Mouse (Mus musculus) kidney, postnatal 25 days (tissue): Measurements from ENCODE around the gene Slc8a1.

ENCODE experiments used
- DNase-seq, 2 experiments: peaks; one replicate each; pipeline ENCODE4 v3.0.0; 2021; ENCODE audit warnings: mixed read lengths in 2 of 2

Gene Slc8a1

DNA sequence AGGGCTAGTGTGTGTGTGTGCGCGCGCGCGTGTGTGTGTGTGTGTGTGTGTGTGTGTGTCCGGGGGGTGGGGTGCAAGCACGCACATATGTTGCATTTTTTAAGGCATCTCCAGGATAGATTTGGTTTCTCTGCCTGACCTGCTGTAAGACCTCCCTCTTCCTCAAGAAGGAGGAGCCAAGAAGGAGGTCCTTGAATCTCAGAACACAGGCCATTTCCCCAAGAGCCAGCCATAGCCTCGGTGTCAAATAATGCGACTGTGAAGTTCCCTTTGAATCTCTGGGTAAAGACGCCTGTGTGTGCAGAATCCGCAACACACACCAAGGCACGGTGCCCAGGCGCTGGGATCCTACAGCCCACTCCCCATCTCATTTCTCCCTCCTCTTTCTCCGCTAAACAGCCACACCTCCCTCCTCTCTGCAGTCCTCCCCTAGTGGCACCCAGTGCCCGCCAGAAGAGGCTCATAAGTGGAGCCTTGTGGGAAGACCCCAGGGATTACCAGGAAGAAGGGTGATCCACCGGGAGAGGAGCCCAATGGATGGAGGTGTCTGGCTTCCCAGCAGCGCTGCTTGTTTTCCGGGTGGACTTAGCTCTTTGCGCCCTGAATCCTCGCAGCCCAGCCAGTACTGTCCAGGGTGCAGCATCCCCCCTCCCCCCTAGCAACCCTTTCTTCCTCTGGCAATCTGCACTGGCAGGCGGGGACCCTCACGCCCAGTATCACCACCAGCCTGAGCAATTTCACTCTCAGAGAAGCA lies 68.9 kb downstream of the Slc8a1 start:
- peak; percentile 15 to 40 for DNase-seq

DNA sequence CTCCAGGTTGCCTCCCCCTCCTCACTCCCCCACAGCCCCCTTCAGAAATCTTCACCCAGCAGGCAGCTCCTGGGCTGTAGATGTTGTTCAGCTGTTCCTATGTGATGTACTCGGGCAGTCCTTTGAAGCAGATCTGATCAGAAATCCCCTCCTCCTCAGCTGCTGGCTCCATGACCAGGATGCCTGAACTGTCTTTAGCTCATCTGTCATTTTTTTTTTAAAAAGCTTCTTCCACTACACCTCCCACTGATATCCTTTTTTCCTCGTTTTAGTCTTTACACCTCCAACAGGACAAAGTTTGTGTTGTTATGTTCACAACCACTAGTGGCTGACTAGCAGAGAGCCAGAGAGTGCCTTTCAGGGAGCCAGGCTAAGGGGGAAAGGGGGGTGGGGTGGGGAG lies 69.7 kb downstream of the Slc8a1 start:
- no peak for DNase-seq

DNA sequence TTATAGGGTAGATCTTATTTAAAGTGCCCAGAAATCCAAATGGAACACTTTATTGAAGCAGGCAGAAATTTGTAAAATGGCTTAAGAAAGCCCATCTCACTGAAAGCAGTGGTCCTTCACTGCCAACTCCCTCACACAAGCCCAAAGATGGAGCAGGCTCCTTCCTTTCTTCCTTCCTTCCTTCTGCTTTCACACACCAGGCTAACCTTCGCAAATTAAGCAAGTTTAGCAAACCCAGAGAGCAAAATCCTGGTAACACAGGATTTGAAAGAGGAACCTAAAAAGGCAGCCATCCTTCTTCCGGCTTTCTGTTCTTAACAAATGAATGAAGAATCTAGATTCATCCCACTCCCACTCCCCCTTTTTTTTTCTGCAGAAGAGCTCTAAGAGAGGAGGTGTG lies 70.2 kb downstream of the Slc8a1 start:
- no peak for DNase-seq

DNA sequence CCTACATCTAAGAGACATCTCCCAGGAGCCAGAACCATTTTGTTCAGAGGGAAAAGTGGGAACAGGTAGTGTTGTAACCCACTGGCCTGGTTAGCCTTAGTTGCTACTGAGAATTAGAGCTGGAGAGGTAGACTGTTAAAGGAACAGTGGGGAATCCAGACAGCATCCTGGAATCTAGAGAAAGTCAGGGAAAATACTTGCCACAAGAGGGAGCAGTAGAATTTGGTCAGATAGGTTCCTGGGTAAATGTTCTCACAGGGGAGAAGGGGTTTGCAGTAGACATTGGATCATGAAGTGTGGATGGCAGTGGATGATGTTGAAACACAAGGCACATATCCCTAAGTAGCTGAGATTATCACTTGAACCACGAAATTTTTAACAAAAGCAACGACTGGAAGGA lies 71.6 kb downstream of the Slc8a1 start:
- peak in 1 of 2 experiments; percentile 14 for DNase-seq

DNA sequence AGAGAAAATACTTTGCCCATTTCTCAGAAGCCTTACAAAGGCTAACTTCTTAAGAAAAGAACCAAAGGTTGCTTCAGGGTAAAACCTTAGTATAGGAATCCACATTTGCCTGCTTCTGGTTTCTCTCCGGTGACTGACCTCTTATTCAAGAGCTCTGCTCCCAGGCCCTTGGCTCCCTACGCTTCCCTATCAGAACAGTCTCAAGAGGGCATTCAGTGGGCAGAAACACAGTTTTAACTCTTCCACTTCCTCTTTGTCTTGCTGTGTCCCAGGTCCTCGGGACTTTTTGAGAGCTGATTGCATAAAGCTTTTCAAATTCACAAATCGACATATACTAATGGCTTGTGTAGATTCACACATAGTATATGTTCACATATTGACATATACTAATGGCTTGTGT lies 73.3 kb downstream of the Slc8a1 start:
- no peak for DNase-seq

DNA sequence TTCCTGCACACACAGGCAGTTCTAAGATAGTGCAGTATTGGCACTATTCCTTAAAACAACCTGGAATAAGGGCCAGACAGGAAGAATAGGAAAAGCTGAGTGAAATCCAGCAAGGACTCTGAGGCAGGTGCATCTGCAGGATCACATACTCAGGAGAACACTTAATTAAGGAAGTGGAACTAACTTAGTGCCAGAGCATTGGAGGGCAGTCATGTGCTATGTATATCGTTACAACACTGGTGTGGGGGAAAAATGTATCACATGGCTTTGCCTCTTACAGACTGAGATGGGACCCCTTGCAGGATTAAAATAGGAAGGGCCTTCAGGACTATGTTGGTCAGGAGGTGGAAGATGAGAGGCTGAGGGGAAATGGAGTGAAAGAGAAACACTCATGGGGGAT lies 80.3 kb downstream of the Slc8a1 start:
- DNase-seq, result no peak

DNA sequence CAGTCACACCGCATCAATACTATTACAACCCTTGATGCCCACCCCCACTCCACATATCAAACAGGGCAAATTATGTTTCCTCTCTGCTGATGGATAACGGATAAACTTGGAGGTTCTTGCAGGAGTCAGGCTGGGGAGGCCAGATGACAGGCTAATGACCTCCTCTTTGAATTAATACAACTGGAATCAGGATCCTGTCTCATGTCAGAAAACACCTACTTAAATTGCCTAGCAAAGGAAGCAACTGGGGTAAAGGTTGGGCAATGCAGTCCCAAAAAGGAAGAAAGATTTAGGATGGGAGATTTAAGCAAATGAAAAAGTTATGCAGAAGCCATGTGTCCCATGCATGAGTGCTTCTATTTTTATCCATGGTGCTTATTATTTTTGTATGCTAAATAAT lies 83.6 kb downstream of the Slc8a1 start:
- no peak for DNase-seq

DNA sequence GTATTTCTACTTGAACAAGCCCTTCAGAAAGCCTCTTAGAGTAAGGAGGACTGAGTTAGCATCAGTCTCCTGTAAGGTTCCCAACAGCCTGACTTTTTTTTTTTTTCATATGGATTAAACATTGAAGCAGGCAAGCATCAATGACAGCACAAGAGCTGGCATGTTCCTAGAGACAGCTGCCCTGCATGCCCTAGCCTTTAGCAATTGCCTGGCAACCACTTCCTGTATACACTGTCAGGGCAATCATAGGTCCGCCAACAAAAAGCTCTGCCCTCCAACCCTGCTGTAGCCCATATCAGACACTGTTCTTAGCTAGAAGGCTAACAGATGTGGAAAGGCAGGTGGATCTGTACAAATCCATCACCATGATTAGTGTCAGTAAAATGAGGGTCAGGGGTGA lies 85.2 kb downstream of the Slc8a1 start:
- no peak for DNase-seq

DNA sequence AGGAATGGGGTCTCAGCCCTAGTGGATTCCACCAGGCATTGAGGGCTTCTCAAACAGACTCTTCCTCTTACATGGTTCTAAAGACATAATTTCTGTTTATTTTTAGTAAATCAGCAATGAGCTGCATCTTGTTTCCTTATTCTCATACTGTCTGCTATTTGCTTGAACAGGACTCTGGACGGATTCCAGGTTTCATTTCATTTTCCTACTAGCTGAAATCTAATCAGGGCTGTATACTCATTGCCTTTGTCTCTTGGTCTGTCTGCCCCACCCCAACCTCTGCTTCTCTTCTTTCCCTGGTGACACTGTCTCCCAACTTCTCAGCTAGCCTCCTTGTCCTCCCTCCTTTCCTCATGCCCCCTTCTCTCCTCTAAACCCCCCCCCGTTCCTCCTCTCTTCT lies 101.4 kb downstream of the Slc8a1 start:
- no peak for DNase-seq

DNA sequence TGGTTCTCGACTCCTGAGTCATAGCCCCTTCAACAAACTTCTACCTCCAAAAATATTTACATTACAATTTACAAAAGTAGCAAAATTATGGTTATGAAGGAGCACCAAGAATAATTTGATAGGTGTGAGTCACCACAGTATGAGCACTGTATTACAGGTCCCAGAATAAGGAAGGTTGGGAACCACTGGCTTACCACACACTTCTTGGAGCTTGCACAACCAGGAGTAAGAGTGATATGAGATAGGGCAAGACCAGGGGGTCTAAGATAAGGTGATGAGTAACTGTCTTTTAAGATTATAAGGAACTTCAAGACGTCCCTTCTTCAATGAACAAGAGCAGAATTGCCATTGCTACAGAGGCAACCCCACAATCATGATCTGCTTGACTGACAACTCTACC lies 107.7 kb downstream of the Slc8a1 start:
- no peak for DNase-seq

DNA sequence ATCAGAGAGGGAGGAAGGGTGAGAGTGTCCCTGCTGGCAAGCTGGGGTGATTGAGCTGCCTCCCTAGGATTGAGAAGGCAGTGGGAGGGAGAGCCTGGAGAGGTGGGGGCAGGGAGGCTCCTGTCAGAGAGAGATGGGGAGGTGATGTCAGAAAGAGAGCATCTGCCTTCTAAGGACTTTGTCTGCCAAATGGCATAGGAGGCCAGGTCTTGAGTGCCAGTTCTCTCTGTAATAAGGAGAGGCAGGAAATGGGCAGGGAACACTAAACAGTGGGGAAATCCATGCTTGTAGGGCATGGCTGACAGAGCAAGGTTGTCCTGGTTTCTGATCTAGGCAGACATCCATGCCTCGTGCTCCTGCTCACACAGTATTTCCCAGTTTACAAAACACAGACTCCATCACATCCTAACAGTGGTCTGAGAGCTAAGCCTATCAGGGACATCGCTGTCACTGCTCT lies 117.0 kb downstream of the Slc8a1 start:
- no peak for DNase-seq

DNA sequence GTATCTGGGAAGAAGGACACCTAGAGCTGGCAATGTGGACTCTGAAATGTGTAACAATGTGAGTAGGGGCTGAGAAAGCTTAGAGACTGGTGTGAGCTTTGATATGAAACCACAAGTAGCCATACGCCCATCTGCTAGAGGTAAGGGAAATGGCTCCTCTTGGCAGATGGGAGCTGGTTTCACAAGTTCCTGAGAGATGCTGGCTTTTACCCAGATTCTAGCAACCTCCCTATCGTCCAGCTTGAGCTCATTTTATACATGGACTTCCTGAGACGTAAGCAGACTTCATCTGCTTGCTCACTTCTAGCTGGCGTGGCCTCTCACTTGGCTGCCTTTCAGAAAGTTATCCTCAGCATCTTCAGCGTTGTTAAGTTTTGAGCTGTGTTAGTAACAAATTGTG lies 119.7 kb downstream of the Slc8a1 start:
- DNase-seq, result no peak

DNA sequence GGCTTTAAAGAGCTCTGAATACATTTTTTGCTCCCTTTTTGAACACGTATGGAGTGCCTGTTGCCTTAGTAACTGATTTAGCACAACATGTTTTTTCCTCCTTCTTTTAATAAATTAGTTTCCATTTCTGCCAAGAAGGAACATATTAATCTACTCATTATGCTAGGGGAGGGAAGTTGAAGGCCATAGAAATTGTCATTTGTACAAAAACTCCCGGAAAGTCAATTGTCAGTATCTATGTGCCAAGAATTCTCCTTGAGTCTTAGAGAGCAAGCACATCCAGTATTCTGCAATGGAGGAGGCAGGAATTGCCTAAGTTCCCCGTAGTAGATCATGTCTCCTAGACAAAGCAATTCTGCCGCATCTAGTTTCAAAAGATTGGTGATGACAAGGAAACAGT lies 121.9 kb downstream of the Slc8a1 start:
- no peak for DNase-seq

DNA sequence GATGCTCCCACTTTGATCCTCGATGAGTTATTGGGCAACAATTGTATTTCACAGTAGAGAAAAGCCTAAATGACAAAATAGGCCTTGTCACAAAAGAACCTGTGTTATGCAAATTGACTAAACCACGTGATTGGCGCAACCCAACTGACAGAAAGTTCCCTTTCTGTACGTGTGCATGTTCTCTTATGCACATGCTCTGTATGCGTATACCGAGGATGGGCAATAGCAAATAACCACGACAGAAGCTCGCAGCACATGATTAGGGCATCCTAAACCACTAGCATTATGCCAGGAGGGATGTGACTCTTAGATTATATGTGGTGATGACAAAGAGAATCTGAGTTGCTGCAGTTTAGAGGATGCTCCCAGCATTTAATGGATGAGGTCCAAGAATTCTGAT lies 122.8 kb downstream of the Slc8a1 start:
- DNase-seq, result no peak

DNA sequence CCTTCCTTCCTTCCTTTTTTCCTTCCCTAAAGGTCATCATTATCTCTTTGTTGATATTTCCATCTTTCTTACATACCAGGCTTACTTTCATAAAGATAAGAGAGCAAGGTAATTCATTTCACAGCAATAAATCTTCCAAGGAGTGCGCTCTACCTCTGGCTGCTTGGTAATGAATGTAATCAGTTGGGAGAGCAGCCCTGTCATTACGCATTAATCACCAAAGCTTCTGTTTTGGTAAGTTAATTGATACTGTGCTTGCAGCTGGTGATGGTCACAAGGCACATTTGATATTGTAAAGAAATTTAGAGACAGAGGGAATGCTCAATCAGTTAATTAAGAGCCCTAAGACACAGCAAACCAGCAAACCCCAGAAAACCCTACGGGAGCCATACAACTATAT lies 130.7 kb downstream of the Slc8a1 start:
- no peak for DNase-seq

DNA sequence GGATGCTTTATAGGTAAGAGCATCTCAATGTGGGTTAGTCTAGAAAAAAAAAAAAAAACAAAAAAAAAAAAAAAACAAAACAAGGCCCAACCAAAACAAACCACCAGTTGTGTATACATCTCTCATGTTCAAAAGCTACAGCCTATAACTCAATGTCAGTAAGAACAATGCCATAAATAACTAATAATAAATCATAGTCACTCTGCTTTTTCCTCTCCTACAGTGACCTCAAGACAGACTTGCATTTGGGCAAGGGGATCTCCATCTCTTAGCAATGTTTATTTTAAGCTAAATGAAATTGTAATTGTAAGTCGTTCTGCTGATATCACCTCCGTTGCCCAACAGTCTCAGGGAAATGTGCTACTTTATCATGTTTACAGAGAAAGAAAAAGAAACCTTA lies 132.1 kb downstream of the Slc8a1 start:
- DNase-seq, result no peak

DNA sequence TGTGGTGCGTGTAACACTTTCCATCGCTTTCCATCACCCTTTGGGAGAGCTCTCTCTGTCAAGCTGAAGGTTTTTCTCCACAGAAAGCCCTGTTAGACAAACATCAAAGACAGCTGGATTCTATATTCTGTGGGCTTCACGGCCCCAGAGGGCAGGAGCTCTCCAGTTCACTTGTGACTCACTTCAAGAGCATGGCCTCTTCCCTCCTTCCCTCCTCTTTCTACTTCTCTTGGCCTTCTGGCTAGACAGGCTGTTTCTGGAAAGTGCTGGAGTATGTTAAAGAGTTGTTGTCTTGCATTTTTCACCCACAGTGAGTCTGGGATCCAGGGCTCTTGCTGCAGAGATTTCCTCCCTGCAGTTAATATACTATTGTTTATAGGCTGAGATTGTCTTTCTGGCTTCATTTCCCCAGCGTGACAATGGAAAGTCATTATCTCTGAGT lies 132.9 kb downstream of the Slc8a1 start:
- no peak for DNase-seq

DNA sequence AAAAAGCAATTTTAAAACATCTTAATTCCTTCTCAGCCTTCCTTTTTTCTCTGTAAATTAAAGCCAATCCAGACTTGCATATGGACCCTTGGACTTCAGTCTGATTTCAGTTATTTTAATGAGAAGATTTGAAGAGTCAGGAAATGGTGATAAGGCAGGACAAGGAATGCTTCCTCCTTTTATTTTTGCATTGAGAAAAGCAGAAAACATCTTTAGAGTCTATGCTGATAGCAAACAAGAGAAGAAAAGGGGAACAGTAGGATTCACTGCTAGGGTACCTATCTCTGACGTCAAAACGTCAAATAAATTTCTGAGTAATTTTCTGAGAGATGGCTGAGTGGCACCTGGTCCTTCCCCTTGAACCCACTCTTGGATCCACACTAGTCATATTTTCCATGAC lies 139.1 kb downstream of the Slc8a1 start:
- no peak for DNase-seq

DNA sequence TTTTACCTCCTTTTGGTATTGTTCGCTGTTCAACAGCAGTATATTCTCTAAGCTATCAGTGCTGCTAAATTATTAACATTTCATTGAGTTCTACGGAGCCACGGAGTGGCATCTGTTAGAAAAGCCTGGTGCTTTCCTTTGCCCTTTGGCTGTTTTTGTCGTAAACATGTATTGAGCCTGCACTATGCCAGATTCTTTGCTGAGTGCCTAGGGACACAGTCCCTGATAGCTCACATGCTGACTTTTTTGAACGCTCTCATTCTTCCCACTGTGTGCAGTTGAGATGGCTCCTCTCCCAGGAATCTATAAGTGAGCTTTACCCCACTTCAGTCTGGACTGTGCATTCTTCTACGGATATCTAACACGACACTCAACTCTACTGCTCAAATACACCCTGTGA lies 148.4 kb downstream of the Slc8a1 start:
- DNase-seq, result no peak

DNA sequence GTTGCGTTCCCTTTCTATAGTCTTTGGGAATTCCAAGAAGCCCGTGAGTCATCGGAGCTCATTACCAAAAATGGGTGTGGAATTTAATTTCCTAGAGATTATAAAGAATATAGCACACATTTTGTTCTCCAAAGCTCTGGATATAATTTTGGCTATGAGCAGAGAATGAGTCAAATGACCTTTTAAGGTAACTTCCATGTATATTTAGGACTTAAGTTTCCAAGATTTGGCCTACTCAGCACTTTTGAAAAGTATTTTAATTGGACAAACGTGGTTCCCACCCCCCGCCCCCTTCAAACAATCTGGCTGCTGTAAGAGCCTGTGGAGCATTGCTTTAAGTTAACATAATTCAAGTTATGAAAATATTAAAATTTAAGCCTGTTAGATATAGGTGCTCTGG lies 151.4 kb downstream of the Slc8a1 start:
- no peak for DNase-seq

DNA sequence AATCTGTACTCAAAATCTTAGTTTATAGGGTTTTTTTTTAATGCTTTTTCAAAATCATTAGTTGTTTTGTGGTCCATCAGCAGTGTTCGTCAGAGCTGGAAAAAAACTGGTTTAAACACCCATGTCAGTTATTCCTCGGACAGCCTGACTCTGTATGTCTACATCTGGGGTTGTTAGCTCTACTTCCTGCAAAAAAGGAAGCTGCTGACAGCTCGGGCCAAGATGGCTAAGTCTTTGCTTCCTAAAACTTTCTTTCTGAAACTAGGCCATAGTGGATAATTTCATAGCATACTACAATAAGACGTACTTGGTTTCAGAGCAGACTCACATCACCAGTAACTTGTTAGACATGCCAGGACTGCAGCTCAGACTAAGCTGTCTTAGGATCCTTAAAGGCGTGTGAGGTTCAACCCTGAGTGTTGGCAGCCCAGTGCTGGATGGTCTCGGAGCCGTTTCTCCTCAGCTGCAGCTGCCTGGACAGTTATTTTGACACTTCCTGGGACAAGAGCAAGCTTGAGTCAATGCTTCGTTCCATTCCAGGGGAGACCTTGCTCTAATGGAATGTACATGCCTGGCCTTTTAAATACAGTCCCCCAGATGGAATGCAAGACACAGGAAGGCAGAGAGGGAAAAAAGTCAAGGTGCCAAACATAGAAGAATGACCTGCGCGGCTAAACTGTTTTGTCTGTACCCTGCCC lies 158.3 kb downstream of the Slc8a1 start:
- DNase-seq, result no peak

DNA sequence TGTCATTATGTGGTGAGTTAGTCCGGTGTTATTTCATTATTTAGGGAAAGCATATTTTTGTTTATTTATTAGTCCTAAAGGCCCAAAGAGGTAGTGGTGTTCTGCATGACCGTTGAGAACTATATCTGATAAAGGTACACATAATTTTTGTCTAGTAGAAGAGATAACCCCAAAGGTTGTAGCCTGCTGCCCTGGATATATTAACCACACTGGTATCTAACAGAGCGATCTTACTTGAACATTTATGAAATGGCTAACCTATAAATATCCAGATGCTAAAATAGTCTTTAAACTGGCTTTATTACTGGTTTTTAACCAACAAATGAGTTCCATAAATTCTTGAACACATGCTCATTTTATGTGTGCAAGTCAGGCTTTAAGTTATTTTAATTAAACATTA lies 161.3 kb downstream of the Slc8a1 start:
- no peak for DNase-seq

DNA sequence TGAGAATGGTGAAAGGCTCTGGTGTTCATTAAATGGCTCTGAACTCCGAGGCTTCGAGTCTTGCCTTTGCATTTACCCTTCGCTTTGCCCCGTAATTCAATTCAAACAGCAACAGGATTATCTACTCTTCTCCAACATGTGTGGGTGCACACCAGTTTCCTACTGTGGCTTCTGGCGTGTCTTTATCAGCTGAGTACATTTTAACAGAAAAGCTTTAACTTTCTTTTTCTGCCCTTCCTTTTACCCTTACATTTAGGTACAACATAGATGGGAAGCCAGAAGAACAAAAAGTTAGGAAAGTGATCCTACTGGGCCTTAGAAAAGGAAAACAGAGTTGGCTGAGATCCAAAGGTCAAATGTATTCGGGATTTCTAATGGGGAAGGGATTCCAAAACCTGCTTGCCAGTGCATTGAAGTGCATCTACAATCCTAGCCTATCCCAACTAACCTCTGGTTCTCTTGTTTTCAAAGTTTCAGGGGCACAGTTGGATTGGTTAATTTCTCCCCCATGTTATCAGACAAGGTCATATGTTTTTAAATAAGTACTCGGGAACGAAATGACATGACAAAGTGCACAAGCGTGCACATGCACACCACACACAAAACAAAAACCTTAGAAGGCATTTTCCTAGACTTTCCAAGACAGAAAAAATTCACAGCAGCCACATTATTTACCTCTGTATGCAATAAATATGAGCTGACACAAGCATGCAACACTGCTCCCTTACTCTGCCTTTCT lies 172.4 kb downstream of the Slc8a1 start:
- no peak for DNase-seq
